Mouse (Mus musculus): ENCODE measurements at regions not wholly inside any gene's neighbourhood (a gene's known extent, or its start where the extent isn't known, plus 50 kb on each side); places are given as distances from the start of the nearest gene placed in this dataset.

DNA sequence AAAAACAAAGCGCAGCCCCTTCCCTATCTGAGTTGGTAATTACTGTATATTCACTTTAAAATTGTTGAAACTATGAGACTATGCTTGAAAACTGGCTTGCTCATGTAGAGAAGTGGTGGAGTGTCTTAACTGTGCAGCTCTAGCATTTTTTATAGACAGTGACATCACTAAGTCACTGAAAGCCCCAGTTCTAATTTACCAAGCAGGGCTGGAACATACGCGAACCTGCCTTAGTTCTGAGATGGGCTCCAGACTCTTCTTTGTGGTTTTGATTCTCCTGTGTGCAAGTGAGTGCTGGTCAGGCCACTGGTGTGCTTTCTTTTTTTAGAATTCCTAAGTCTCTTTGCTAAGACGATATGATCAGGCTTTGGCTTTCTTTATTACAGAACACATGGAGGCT, 94.6 kb upstream of the 2210010C04Rik start:
- Histone ChIP-seq H3K9ac (ENCODE audit: control insufficient read depth, low read depth, low read length, poor library complexity, severe bottlenecking) (no peak overlapping the region), H3K9me3 (replicated peaks; ENCODE audit: insufficient read depth, low read length) (no peaks in the 10 kb centered on the region), H3K36me3 (ENCODE audit: control insufficient read depth in 1 of 2, insufficient read depth in 2 of 2, low read length in 2 of 2) (no peaks in the 10 kb centered on the region), H3K4me1 (ENCODE audit: control insufficient read depth in 1 of 2, insufficient read depth in 2 of 2, low read length in 2 of 2) (no peaks in the 10 kb centered on the region), H3K27ac (ENCODE audit: control insufficient read depth, low read depth, low read length) (no peak overlapping the region), H3K27me3 (ENCODE audit: control insufficient read depth in 1 of 2, insufficient read depth in 2 of 2, low read length in 2 of 2) (no peaks in the 10 kb centered on the region; a peak in 1 of 4 replicates), H3K79me2 (ENCODE audit: control insufficient read depth, insufficient read depth, low read length, poor library complexity) (no peaks in the 10 kb centered on the region), H3K4me3 (ENCODE audit: control insufficient read depth in 1 of 2, insufficient read depth in 1 of 2, low read depth in 2 of 2, low read length in 2 of 2) (no peak overlapping the region)
- TF ChIP-seq MYC (IDR thresholded peaks at IDR 0.05; ENCODE audit: low read depth, low read length): no peak
- no peak for TF ChIP-seq CHD1 (IDR thresholded peaks at IDR 0.05; ENCODE audit: low read depth, low read length)
- TF ChIP-seq KAT2A (conservative IDR thresholded peaks at IDR 0.05; ENCODE audit: low read depth, low read length): no peak
- no peak for TF ChIP-seq ZC3H11A (IDR thresholded peaks at IDR 0.05; ENCODE audit: low read depth, low read length)
- TF ChIP-seq MXI1 (IDR thresholded peaks at IDR 0.05; ENCODE audit: low read depth, low read length): no peak
- no peak for TF ChIP-seq E2F4 (IDR thresholded peaks at IDR 0.05; ENCODE audit: borderline replicate concordance, low read depth, low read length)
- TF ChIP-seq GATA1 (IDR thresholded peaks at IDR 0.05; ENCODE audit: low read depth, low read length): no peak
- no peak for TF ChIP-seq TBP (IDR thresholded peaks at IDR 0.05; ENCODE audit: low read depth, low read length)
- no peak for TF ChIP-seq UBTF (IDR thresholded peaks at IDR 0.05; ENCODE audit: borderline replicate concordance, insufficient read depth, low read depth, low read length)
- no peak for TF ChIP-seq ETS1 (IDR thresholded peaks at IDR 0.05; ENCODE audit: low read depth, low read length)
- TF ChIP-seq TCF12 (IDR thresholded peaks at IDR 0.05; ENCODE audit: low read depth, low read length): no peak
- TF ChIP-seq RAD21 (IDR thresholded peaks at IDR 0.05; ENCODE audit: low read depth, low read length): no peak
- TF ChIP-seq GABPA (IDR thresholded peaks at IDR 0.05; ENCODE audit: low read depth, low read length): no peak
- no peak for TF ChIP-seq ZNF384 (IDR thresholded peaks at IDR 0.05; ENCODE audit: low read depth, low read length)
- TF ChIP-seq TAL1 (IDR thresholded peaks at IDR 0.05; ENCODE audit: low read length): no peak
- TF ChIP-seq JUND (IDR thresholded peaks at IDR 0.05; ENCODE audit: low read depth, low read length): no peak
- DNase-seq (ENCODE audit: low read depth, low spot score): no peak

DNA sequence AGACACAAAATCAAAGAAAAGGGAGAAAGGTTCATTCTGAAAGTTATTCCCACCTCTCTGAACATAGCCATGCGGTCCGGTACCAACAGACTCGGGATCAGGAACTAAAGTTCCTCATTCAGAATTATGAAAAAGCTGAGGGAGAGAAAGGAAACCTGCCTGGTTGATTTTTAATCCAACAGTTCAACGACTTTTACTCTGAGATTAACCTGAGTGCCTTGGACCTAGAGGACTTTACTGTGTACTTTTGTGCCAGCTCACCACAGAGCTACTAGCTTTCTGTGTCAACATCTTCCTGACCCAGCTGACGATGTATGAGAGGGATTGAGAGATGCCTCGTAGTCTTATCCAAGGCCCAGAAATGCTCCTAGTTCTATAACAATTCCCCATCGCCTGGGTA, 92.5 kb upstream of the 2210010C04Rik start:
- no peaks in the 10 kb centered on the region for H3K79me2 ChIP-seq (ENCODE audit: control insufficient read depth, insufficient read depth, low read length, poor library complexity)
- H3K4me1 ChIP-seq (ENCODE audit: control insufficient read depth in 1 of 2, insufficient read depth in 2 of 2, low read length in 2 of 2): no peaks in the 10 kb centered on the region
- no peak for DNase-seq (ENCODE audit: low read depth, low spot score)
- H3K4me3 ChIP-seq (ENCODE audit: control insufficient read depth in 1 of 2, insufficient read depth in 1 of 2, low read depth in 2 of 2, low read length in 2 of 2): no peak overlapping the region
- TF ChIP-seq SMC3 (IDR thresholded peaks at IDR 0.05; ENCODE audit: low read depth, low read length): no peak
- TF ChIP-seq RCOR1 (IDR thresholded peaks at IDR 0.05; ENCODE audit: low read depth, low read length): no peak
- no peak for TF ChIP-seq UBTF (IDR thresholded peaks at IDR 0.05; ENCODE audit: borderline replicate concordance, insufficient read depth, low read depth, low read length)
- TF ChIP-seq ELF1 (IDR thresholded peaks at IDR 0.05; ENCODE audit: low read depth, low read length): no peak
- no peak for TF ChIP-seq MYB (IDR thresholded peaks at IDR 0.05; ENCODE audit: low read depth, low read length)
- TF ChIP-seq KAT2A (conservative IDR thresholded peaks at IDR 0.05; ENCODE audit: low read depth, low read length): no peak
- no peak overlapping the region for H3K9ac ChIP-seq (ENCODE audit: control insufficient read depth, low read depth, low read length, poor library complexity, severe bottlenecking)
- H3K9me3 ChIP-seq (replicated peaks; ENCODE audit: insufficient read depth, low read length): no peaks in the 10 kb centered on the region
- no peak overlapping the region for H3K27ac ChIP-seq (ENCODE audit: control insufficient read depth, low read depth, low read length)
- no peaks in the 10 kb centered on the region; a peak in 1 of 4 replicates for H3K27me3 ChIP-seq (ENCODE audit: control insufficient read depth in 1 of 2, insufficient read depth in 2 of 2, low read length in 2 of 2)
- H3K36me3 ChIP-seq (ENCODE audit: control insufficient read depth in 1 of 2, insufficient read depth in 2 of 2, low read length in 2 of 2): no peaks in the 10 kb centered on the region
